Mouse (Mus musculus): ENCODE measurements around the gene Txn1.

The Txn1 gene

GRCm38 (mm10) chr4:57940631-57941030 lies 15.6 kb downstream of the Txn1 start:
- no peak for DNase-seq (ENCODE audit: low spot score in 2 of 2)

GRCm38 (mm10) chr4:57937292-57937691 lies 18.9 kb downstream of the Txn1 start:
- no peak for DNase-seq (ENCODE audit: low spot score in 2 of 2)

- DNase-seq (ENCODE audit: low spot score in 2 of 2) = no peak
These were observed 22.0 kb downstream of the Txn1 start for GRCm38 (mm10) chr4:57934181-57934580.

GRCm38 (mm10) chr4:57930559-57931170 lies 25.5 kb downstream of the Txn1 start:
- no peak for DNase-seq (ENCODE audit: low spot score in 2 of 2)

- DNase-seq (ENCODE audit: low spot score in 2 of 2) = no peak
These were observed 28.6 kb downstream of the Txn1 start for GRCm38 (mm10) chr4:57927464-57928205.

- DNase-seq (ENCODE audit: low spot score in 2 of 2) = no peak
These were observed 31.6 kb downstream of the Txn1 start for GRCm38 (mm10) chr4:57924556-57925071.

GRCm38 (mm10) chr4:57922171-57922570 lies 34.0 kb downstream of the Txn1 start:
- no peak for DNase-seq (ENCODE audit: low spot score in 2 of 2)

GRCm38 (mm10) chr4:57920522-57920921 lies 35.7 kb downstream of the Txn1 start:
- DNase-seq (ENCODE audit: low spot score in 2 of 2) = no peak

GRCm38 (mm10) chr4:57919494-57920423 lies 36.5 kb downstream of the Txn1 start:
- DNase-seq (ENCODE audit: low spot score in 2 of 2) = no peak

- DNase-seq (ENCODE audit: low spot score in 2 of 2) = no peak
These were observed 39.5 kb downstream of the Txn1 start for GRCm38 (mm10) chr4:57916711-57917110.

GRCm38 (mm10) chr4:57916201-57916661 lies 40.0 kb downstream of the Txn1 start, which contains the start of gene D630039A03Rik:
D630039A03Rik (minus strand) TSS chr4:57916297.
- DNase-seq (ENCODE audit: low spot score in 2 of 2) = no peak

- peak in 1 of 2 experiments; percentile 16 for DNase-seq (ENCODE audit: low spot score in 2 of 2)
These were observed 40.8 kb downstream of the Txn1 start for GRCm38 (mm10) chr4:57915216-57915965.

GRCm38 (mm10) chr4:57914193-57915190 lies 41.7 kb downstream of the Txn1 start:
- no peak for DNase-seq (ENCODE audit: low spot score in 2 of 2)

- DNase-seq (ENCODE audit: low spot score in 2 of 2) = no peak
These were observed 43.2 kb downstream of the Txn1 start for GRCm38 (mm10) chr4:57913021-57913420.

- no peak for DNase-seq (ENCODE audit: low spot score in 2 of 2)
These were observed 47.4 kb downstream of the Txn1 start for GRCm38 (mm10) chr4:57908860-57909259.

- no peak for DNase-seq (ENCODE audit: low spot score in 2 of 2)
These were observed 49.5 kb downstream of the Txn1 start for GRCm38 (mm10) chr4:57906708-57907107.

- DNase-seq (ENCODE audit: low spot score in 2 of 2) = no peak
These were observed 51.6 kb downstream of the Txn1 start for GRCm38 (mm10) chr4:57904638-57905037.

GRCm38 (mm10) chr4:57904211-57904610 lies 52.0 kb downstream of the Txn1 start:
- DNase-seq (ENCODE audit: low spot score in 2 of 2) = peak in 1 of 2 experiments; percentile 62

GRCm38 (mm10) chr4:57902619-57903018 lies 53.6 kb downstream of the Txn1 start:
- DNase-seq (ENCODE audit: low spot score in 2 of 2) = no peak

GRCm38 (mm10) chr4:57901210-57901609 lies 55.0 kb downstream of the Txn1 start:
- DNase-seq (ENCODE audit: low spot score in 2 of 2) = no peak

All from left cerebral cortex, adult 9 months (tissue).